Mouse (Mus musculus): Measurements from ENCODE around the gene Gstp2. TPM values are rescaled to one million over a fixed set of nuclear protein-coding genes. Genes with fewer than 3 reads are reported as not detected.

Gstp2 gene
- polyA plus RNA-seq, 1 experiment = 10.0 TPM

DNA sequence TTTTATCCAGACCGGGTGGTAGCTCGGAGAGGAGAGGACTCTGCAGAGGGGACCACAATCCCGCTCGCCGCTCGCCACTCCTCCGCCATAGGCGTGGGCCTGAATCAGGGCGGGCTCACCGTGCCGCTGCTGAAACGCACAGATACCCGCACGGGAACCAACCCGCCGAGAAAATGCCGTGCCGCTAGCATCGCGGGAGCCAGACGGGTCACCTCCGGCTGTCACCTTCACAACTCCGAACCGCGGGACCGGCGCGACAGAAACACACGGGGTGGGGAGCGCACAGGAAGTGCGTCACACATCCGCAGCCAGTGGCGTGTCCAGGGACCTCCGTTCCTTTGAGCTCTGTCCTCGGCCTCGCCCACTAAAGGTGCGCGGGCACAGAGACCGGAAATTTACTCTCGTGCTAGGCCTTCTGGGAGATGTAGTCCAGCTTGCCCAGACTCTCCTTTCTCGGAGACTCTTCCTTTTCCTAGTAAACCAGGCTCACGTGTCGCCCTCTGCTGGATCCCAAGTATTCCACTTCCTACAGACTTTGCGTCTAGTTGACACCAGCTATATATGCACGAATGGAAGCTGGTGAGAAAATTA lies 33.3 kb downstream of the Gstp2 start, which contains the start of gene Ndufv1:
Gene Ndufv1 (minus strand): TSS at position 375 of the 591 bp plus-strand sequence.
- Histone ChIP-seq H3K4me3 (replicated peaks; ENCODE audit: insufficient read depth, low read depth, low read length) (peak within 1 kb of the TSS; percentile 74), H3K27me3 (ENCODE audit: control insufficient read depth, insufficient read depth, low read length) (no peaks in the 10 kb centered on the region), H3K27ac (ENCODE audit: insufficient read depth, low read length) (peak within 1 kb of the TSS; percentile 67), H3K4me1 (ENCODE audit: control insufficient read depth, insufficient read depth, low read length) (peaks cover 8% of the 10 kb centered on the region; the same call in 1 of the 2 replicates)
- WGBS = under 1% methylated on average over 45 of the region's 45 CpGs
- TF ChIP-seq CTCF (IDR thresholded peaks at IDR 0.05; ENCODE audit: borderline replicate concordance, insufficient read depth, low read depth, low read length) = peak; percentile 83
- peak; percentile 95 for TF ChIP-seq POLR2A (IDR thresholded peaks at IDR 0.05; ENCODE audit: borderline replicate concordance, insufficient read depth, low read length)
- peak; percentile 97 to 99 for DNase-seq

DNA sequence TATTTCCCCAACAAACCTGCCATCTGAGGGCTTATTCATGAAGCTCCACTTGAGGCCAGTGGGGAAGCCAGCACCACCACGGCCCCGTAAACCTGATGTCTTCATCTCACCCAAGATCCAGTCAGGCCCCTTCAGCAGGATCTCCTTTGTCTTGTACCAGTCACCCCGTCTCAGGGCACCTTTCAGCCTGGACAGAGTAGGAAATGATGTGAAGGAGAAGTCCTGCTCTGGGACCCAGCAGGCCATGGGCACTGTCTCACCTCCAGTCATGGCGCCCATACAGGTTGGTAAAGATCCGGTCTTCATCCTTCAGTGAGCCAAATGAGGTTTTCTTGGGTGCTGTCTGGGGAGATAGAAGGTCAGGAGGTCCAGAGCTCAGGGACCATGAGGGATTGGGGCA lies 34.7 kb downstream of the Gstp2 start:
- Histone ChIP-seq H3K4me3 (replicated peaks; ENCODE audit: insufficient read depth, low read depth, low read length) (no peak overlapping the region), H3K4me1 (ENCODE audit: control insufficient read depth, insufficient read depth, low read length) (peaks cover 8% of the 10 kb centered on the region; the same call in 1 of the 2 replicates)
- 93% methylated on average over 5 of the region's 5 CpGs for WGBS

GRCm38 (mm10) chr19:4005971-4006370 lies 39.9 kb downstream of the Gstp2 start:
- Histone ChIP-seq H3K27me3 (ENCODE audit: control insufficient read depth, insufficient read depth, low read length) (no peaks in the 10 kb centered on the region), H3K4me1 (ENCODE audit: control insufficient read depth, insufficient read depth, low read length) (peaks cover 8% of the 10 kb centered on the region; the same call in 1 of the 2 replicates), H3K4me3 (replicated peaks; ENCODE audit: insufficient read depth, low read depth, low read length) (no peak overlapping the region), H3K27ac (ENCODE audit: insufficient read depth, low read length) (no peak overlapping the region)
- TF ChIP-seq CTCF (IDR thresholded peaks at IDR 0.05; ENCODE audit: borderline replicate concordance, insufficient read depth, low read depth, low read length) (no peak), POLR2A (IDR thresholded peaks at IDR 0.05; ENCODE audit: borderline replicate concordance, insufficient read depth, low read length) (no peak)
- no peak for DNase-seq
- WGBS = 93% methylated on average over 8 of the region's 8 CpGs

More for the DNA sequence above, 34.7 kb downstream of the Gstp2 start:
- DNase-seq = no peak
- TF ChIP-seq POLR2A (IDR thresholded peaks at IDR 0.05; ENCODE audit: borderline replicate concordance, insufficient read depth, low read length) (no peak), CTCF (IDR thresholded peaks at IDR 0.05; ENCODE audit: borderline replicate concordance, insufficient read depth, low read depth, low read length) (no peak)
- Histone ChIP-seq H3K27me3 (ENCODE audit: control insufficient read depth, insufficient read depth, low read length) (no peaks in the 10 kb centered on the region), H3K27ac (ENCODE audit: insufficient read depth, low read length) (no peak overlapping the region)

- peaks cover 9% of the 10 kb centered on the region; the same call in 1 of the 2 replicates for H3K4me1 ChIP-seq (ENCODE audit: control insufficient read depth, insufficient read depth, low read length)
Measured at GRCm38 (mm10) chr19:4005091-4005490, 40.7 kb downstream of the Gstp2 start.

DNA sequence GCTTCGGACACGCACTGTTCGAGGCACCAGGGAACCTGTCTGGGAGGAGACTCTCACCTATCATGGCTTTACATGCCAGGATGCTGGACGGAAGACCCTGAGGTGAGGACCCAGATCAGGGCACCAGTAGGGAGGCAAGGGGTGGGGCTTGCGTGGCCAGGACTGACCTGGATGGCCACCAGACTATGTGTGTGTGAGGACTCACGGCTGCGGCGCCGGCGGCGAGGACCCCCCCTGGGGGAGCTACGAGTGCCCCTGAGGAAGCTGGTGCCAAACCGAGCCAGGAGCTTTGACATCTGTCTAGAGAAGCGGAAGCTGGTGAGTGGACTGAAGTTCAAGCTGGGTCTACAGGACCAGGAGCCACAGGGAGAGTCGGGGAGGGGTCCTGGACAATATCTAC lies 41.5 kb downstream of the Gstp2 start:
- no peaks in the 10 kb centered on the region for H3K27me3 ChIP-seq (ENCODE audit: control insufficient read depth, insufficient read depth, low read length)
- WGBS = 75% methylated on average over 15 of the region's 15 CpGs
- no peak for DNase-seq
- peaks cover 9% of the 10 kb centered on the region; the same call in 1 of the 2 replicates for H3K4me1 ChIP-seq (ENCODE audit: control insufficient read depth, insufficient read depth, low read length)
- H3K27ac ChIP-seq (ENCODE audit: insufficient read depth, low read length) = no peak overlapping the region
- TF ChIP-seq CTCF (IDR thresholded peaks at IDR 0.05; ENCODE audit: borderline replicate concordance, insufficient read depth, low read depth, low read length) (no peak), POLR2A (IDR thresholded peaks at IDR 0.05; ENCODE audit: borderline replicate concordance, insufficient read depth, low read length) (no peak)
- no peak overlapping the region for H3K4me3 ChIP-seq (replicated peaks; ENCODE audit: insufficient read depth, low read depth, low read length)

More at GRCm38 (mm10) chr19:4005091-4005490, 40.7 kb downstream of the Gstp2 start:
- no peak overlapping the region for H3K4me3 ChIP-seq (replicated peaks; ENCODE audit: insufficient read depth, low read depth, low read length)
- H3K27ac ChIP-seq (ENCODE audit: insufficient read depth, low read length) = no peak overlapping the region
- H3K27me3 ChIP-seq (ENCODE audit: control insufficient read depth, insufficient read depth, low read length) = no peaks in the 10 kb centered on the region
- 76% methylated on average over 9 of the region's 9 CpGs for WGBS
- DNase-seq = no peak
- no peak for TF ChIP-seq CTCF (IDR thresholded peaks at IDR 0.05; ENCODE audit: borderline replicate concordance, insufficient read depth, low read depth, low read length)
- TF ChIP-seq POLR2A (IDR thresholded peaks at IDR 0.05; ENCODE audit: borderline replicate concordance, insufficient read depth, low read length) = no peak

GRCm38 (mm10) chr19:4003641-4004040 lies 42.2 kb downstream of the Gstp2 start:
- no peak for DNase-seq
- no peak overlapping the region for H3K4me3 ChIP-seq (replicated peaks; ENCODE audit: insufficient read depth, low read depth, low read length)
- 79% methylated on average over 12 of the region's 12 CpGs for WGBS
- H3K27me3 ChIP-seq (ENCODE audit: control insufficient read depth, insufficient read depth, low read length) = no peaks in the 10 kb centered on the region
- TF ChIP-seq POLR2A (IDR thresholded peaks at IDR 0.05; ENCODE audit: borderline replicate concordance, insufficient read depth, low read length) (no peak), CTCF (IDR thresholded peaks at IDR 0.05; ENCODE audit: borderline replicate concordance, insufficient read depth, low read depth, low read length) (no peak)
- H3K4me1 ChIP-seq (ENCODE audit: control insufficient read depth, insufficient read depth, low read length) = peaks cover 9% of the 10 kb centered on the region; the same call in 1 of the 2 replicates
- H3K27ac ChIP-seq (ENCODE audit: insufficient read depth, low read length) = no peak overlapping the region

- no peak within 1 kb of the TSS for H3K27ac ChIP-seq (ENCODE audit: insufficient read depth, low read length)
- TF ChIP-seq POLR2A (IDR thresholded peaks at IDR 0.05; ENCODE audit: borderline replicate concordance, insufficient read depth, low read length) = no peak
- TF ChIP-seq CTCF (IDR thresholded peaks at IDR 0.05; ENCODE audit: borderline replicate concordance, insufficient read depth, low read depth, low read length) = no peak
- WGBS = 100% methylated on average over 1 of the region's 1 CpGs
- DNase-seq = no peak
- no peaks in the 10 kb centered on the region for H3K27me3 ChIP-seq (ENCODE audit: control insufficient read depth, insufficient read depth, low read length)
- H3K4me3 ChIP-seq (replicated peaks; ENCODE audit: insufficient read depth, low read depth, low read length) = no peak within 1 kb of the TSS
- peaks cover 9% of the 10 kb centered on the region; the same call in 1 of the 2 replicates for H3K4me1 ChIP-seq (ENCODE audit: control insufficient read depth, insufficient read depth, low read length)
Measured at GRCm38 (mm10) chr19:4003112-4003511, 42.7 kb downstream of the Gstp2 start, which contains the start of gene Doc2g. Doc2g (plus strand) TSS chr19:4003313.

GRCm38 (mm10) chr19:4001752-4002151 lies 44.1 kb downstream of the Gstp2 start:
- no peak overlapping the region for H3K4me3 ChIP-seq (replicated peaks; ENCODE audit: insufficient read depth, low read depth, low read length)
- H3K4me1 ChIP-seq (ENCODE audit: control insufficient read depth, insufficient read depth, low read length) = peaks cover 9% of the 10 kb centered on the region; the same call in 1 of the 2 replicates
- H3K27me3 ChIP-seq (ENCODE audit: control insufficient read depth, insufficient read depth, low read length) = no peaks in the 10 kb centered on the region
- H3K27ac ChIP-seq (ENCODE audit: insufficient read depth, low read length) = no peak overlapping the region
- no peak for TF ChIP-seq POLR2A (IDR thresholded peaks at IDR 0.05; ENCODE audit: borderline replicate concordance, insufficient read depth, low read length)
- TF ChIP-seq CTCF (IDR thresholded peaks at IDR 0.05; ENCODE audit: borderline replicate concordance, insufficient read depth, low read depth, low read length) = no peak
- WGBS = 84% methylated on average over 5 of the region's 5 CpGs
- no peak for DNase-seq

All from cerebellum, adult 2 months (tissue).